Mouse (Mus musculus): Measurements from ENCODE around the gene Fbxl13.

Gene Fbxl13

GRCm38 (mm10) chr5:21528068-21528842, 117.2 kb downstream of the Fbxl13 start:
- in situ Hi-C loops (cut with MboI, MseI) = loop anchor here (25.0 kb wide), 1 partner anchor 1541 kb away; no protein-coding TSS in a partner anchor

GRCm38 (mm10) chr5:21527488-21527911, 117.9 kb downstream of the Fbxl13 start:
- in situ Hi-C loops (cut with MboI, MseI) = loop anchor here (25.0 kb wide), 1 partner anchor 1540 kb away; no protein-coding TSS in a partner anchor

GRCm38 (mm10) chr5:21526835-21527485, 118.5 kb downstream of the Fbxl13 start:
- in situ Hi-C loops (cut with MboI, MseI) = loop anchor here (25.0 kb wide), 1 partner anchor 1540 kb away; no protein-coding TSS in a partner anchor

GRCm38 (mm10) chr5:21519166-21519565, 126.3 kb downstream of the Fbxl13 start:
- in situ Hi-C loops (cut with MboI, MseI) = no loop called here

GRCm38 (mm10) chr5:21518207-21518606, 127.2 kb downstream of the Fbxl13 start:
- in situ Hi-C loops (cut with MboI, MseI) = no loop called here

GRCm38 (mm10) chr5:21517562-21517961, 127.9 kb downstream of the Fbxl13 start:
- in situ Hi-C loops (cut with MboI, MseI) = no loop called here

GRCm38 (mm10) chr5:21513363-21513762, 132.1 kb downstream of the Fbxl13 start:
- in situ Hi-C loops (cut with MboI, MseI) = loop anchor here (5.0 kb wide), 1 partner anchor 54 kb away; no protein-coding TSS in a partner anchor

GRCm38 (mm10) chr5:21509801-21510200, 135.6 kb downstream of the Fbxl13 start:
- in situ Hi-C loops (cut with MboI, MseI) = loop anchor here (5.0 kb wide), 1 partner anchor 58 kb away; no protein-coding TSS in a partner anchor

GRCm38 (mm10) chr5:21506887-21507286, 138.5 kb downstream of the Fbxl13 start:
- in situ Hi-C loops (cut with MboI, MseI) = no loop called here

- in situ Hi-C loops (cut with MboI, MseI) = no loop called here
Observed at GRCm38 (mm10) chr5:21505159-21505558, 140.3 kb downstream of the Fbxl13 start.

- in situ Hi-C loops (cut with MboI, MseI) = no loop called here
Observed at GRCm38 (mm10) chr5:21502936-21503610, 142.4 kb downstream of the Fbxl13 start.

GRCm38 (mm10) chr5:21500941-21501340, 144.5 kb downstream of the Fbxl13 start:
- in situ Hi-C loops (cut with MboI, MseI) = no loop called here

- in situ Hi-C loops (cut with MboI, MseI) = no loop called here
Observed at GRCm38 (mm10) chr5:21500133-21500532, 145.3 kb downstream of the Fbxl13 start.

GRCm38 (mm10) chr5:21498925-21499324, 146.5 kb downstream of the Fbxl13 start:
- in situ Hi-C loops (cut with MboI, MseI) = no loop called here

GRCm38 (mm10) chr5:21498490-21498889, 146.9 kb downstream of the Fbxl13 start:
- in situ Hi-C loops (cut with MboI, MseI) = no loop called here

- in situ Hi-C loops (cut with MboI, MseI) = no loop called here
Observed at GRCm38 (mm10) chr5:21496881-21497280, 148.6 kb downstream of the Fbxl13 start.

- in situ Hi-C loops (cut with MboI, MseI) = no loop called here
Observed at GRCm38 (mm10) chr5:21496321-21496720, 149.1 kb downstream of the Fbxl13 start.

- in situ Hi-C loops (cut with MboI, MseI) = no loop called here
Observed at GRCm38 (mm10) chr5:21494781-21495180, 150.7 kb downstream of the Fbxl13 start.

GRCm38 (mm10) chr5:21493294-21493999, 152.0 kb downstream of the Fbxl13 start:
- in situ Hi-C loops (cut with MboI, MseI) = no loop called here

- in situ Hi-C loops (cut with MboI, MseI) = no loop called here
Observed at GRCm38 (mm10) chr5:21492213-21492612, 153.2 kb downstream of the Fbxl13 start.

GRCm38 (mm10) chr5:21491469-21491868, 154.0 kb downstream of the Fbxl13 start:
- in situ Hi-C loops (cut with MboI, MseI) = no loop called here

Data from T-helper 1 cell (primary cell).